Mouse (Mus musculus): ENCODE results near the gene C87436.

GRCm38 (mm10) chr6:86396581-86397256, 41.5 kb upstream of the C87436 start, which contains the start of gene Pcyox1:
- TF ChIP-seq CTCF (IDR thresholded peaks at IDR 0.05; ENCODE audit: borderline replicate concordance, extremely low read depth, insufficient read depth, insufficient read length) = no peak
- peak; percentile 97 for TF ChIP-seq POLR2A (IDR thresholded peaks at IDR 0.05; ENCODE audit: borderline replicate concordance, extremely low read depth, insufficient read depth, insufficient read length, poor library complexity, severe bottlenecking)

All from brain, embryonic 14.5 days (tissue).